Mouse (Mus musculus): Measurements from ENCODE around the gene Sgpp1.

DNA sequence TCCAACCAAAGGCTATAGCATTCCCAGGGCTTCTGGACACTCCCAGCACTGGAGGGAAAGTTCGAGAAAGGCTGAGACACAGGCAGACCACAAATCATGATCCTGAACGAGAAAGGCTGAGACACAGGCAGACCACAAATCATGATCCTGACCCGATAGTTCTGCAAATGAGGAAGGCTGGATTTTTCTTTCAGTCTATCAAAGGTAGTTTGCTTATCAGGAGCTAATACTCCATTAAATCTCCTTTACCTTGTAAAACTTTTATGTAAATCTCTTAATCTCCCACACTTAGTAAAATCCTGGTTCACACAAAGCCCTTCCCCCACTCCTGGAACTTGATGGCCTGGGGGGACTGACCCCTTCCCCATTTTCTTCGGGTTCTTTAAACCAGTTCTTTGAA is 13.6 kb downstream of the Sgpp1 start:
- TF ChIP-seq CTCF (IDR thresholded peaks at IDR 0.05; ENCODE audit: extremely low read depth, insufficient read depth, insufficient read length, insufficient replicate concordance) = no peak
- TF ChIP-seq POLR2A (IDR thresholded peaks at IDR 0.05; ENCODE audit: low read depth, low read length) = no peak

All from spleen, adult 2 months (tissue).